Mouse (Mus musculus) layer of hippocampus, postnatal 25 days (tissue): ENCODE measurements around the gene Serbp1. TPM values are rescaled to one million over a fixed set of nuclear protein-coding genes. Genes with fewer than 3 reads are reported as not detected.
"Not testable (repeated sequence)": the region's sequence is repeated elsewhere in the genome, so short reads cannot be mapped to it uniquely, and the experiment has no call there.

Experiments
- DNase-seq, 2 experiments: peaks; one replicate each; pipeline ENCODE4 v3.0.0; 2022; ENCODE audit warnings: mixed read lengths in 2 of 2, low spot score in 1 of 2; ENCODE audit errors: extremely low spot score in 1 of 2
- total RNA-seq, 2 experiments: library from RNA; stranded (reverse); gene quantifications; 2 replicates each; pipeline ENCODE4 v1.2.3; 2021

Serbp1 gene
- total RNA-seq = 100 to 1,000 TPM; 224 to 238 TPM

DNA sequence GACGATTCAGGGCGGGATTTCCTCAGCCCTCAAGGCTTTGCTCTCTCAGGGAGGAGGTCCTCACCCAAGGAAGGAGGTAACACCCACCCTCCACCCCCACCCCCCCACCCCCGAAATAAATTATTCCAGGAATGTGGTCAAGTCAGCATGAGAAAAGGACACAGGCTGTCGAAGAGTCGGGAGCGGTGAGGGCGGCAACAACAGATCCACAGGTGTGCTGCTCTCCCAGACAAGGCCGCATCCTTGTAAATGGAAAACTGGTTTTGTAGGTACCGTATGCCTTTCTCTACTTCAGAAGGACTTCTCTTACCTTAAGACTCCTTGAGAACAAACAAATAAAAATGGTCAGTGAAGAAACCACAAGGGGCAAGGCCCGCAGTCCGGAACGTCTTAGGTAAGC lies at the start of gene Serbp1:
Gene Serbp1 (plus strand): TSS at position 200 of the 400 bp plus-strand sequence.
- no peak for DNase-seq

DNA sequence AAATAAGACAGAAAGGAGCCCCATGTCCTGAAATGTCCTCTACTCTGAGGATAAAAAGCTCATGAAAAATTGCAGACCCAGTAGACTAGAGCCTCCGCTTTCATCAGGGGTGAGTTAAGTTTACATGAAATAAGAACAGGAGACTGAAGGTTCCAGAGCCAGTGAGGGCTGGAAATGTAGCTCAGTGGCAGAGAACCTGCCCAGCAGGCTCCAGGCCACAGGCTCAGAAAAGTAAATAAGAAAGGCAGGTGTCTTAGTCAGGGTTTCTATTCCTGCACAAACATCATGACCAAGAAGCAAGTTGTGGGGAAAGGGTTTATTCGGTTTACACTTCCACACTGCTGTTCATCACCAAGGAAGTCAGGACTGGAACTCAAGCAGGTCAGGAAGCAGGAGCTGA lies 44.4 kb upstream of the Serbp1 start:
- no peak for DNase-seq

GRCm38 (mm10) chr6:67194606-67195005 lies 43.4 kb upstream of the Serbp1 start:
- DNase-seq = no peak

DNA sequence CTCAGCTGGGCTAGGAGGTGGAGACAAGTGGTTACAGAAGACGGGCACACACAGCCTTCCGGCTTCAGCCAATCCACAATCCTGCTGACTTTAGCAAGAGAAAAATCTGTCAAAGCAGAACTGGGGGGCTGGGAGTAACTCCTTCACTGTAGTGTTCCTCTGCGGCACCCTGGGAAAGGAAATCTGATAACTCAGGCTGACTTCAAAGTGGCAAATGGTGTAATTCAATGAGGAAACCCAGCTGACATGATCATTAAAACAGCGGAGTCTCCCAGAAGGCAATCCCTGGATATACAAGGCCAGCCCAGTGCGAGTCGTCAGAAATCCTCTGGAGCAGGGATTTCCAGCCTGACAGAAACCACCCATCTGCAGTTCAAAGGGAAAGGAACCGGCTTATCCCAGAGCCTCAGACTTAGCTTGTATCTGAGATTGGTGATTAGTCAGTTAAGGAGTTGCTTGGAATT lies 42.8 kb upstream of the Serbp1 start:
- DNase-seq = no peak

GRCm38 (mm10) chr6:67196821-67197220 lies 41.2 kb upstream of the Serbp1 start:
- no peak for DNase-seq

DNA sequence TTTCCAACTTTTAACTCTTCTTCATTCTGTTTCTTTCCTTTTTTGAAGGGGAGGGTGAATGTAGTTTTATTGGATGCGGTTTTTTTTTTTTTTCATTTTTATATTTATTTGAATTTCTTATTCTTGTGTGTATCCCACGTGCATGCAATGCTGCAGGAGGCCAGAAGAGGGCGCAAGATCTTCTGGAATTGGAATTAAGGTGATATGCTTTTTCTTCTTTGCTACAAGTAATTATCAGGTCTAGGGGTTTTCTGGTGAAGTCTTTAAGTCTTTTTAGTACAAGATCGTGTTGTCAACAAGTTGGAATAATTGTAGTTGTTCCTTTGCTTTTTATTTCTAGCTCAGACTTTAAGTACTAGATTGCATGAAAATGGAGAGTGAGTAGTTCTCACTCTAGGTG lies 39.9 kb upstream of the Serbp1 start:
- DNase-seq = peak in 1 of 2 experiments; percentile 53

GRCm38 (mm10) chr6:67200715-67201322 lies 37.2 kb upstream of the Serbp1 start:
- DNase-seq = peak in 1 of 2 experiments; percentile 17

- DNase-seq = no peak
Measured at GRCm38 (mm10) chr6:67205081-67206037, 32.6 kb upstream of the Serbp1 start.

DNA sequence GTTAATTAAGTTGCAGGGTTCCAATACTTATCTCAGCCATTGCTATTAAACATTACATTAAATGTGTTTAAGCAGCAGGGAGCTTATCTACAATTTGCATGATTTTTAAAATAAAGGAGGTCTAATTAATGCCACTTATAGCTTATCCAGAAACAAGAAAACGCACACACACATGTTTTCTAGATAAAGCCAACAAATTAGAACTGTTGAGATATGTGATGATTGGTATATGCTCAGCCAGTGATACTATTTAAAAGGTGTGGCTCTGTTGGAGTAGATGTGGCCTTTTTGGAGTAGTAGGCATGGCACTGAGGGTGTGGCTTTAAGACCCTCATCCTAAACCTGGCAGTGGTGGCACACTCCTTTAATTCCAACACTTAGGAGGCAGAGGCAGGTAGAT lies 25.6 kb upstream of the Serbp1 start:
- DNase-seq = no peak

DNA sequence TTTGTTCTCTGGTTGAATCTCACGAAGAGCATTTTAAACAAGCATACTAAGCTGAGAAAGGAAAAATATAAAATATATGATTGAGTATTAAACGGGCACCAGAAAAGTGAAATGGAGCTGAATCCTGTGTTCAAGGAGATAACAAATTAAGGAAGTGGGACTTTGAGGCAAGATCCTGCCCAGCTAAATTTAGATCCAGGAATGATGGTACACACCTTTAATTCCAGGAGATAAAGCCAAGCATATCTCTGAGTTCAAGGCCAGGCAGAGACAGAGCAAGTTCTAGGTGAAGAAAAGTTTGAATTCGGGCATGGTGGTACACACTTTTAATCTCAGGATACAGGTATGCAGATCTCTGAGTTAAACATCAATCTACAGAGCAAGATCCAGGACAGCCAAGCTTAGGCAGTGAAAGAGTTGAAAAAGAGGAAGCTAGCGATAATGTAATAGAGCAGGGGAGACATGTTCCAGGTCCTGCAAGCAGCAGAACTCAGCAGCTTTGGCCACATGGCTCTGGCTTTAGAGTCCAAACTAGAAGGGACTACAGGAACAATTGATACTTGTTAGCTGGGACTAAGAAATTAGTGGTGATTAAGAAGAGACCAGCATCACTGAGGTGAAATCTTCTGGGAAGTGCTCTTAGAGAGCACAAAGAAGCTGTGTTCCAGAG lies 24.4 kb upstream of the Serbp1 start:
- no peak for DNase-seq

DNA sequence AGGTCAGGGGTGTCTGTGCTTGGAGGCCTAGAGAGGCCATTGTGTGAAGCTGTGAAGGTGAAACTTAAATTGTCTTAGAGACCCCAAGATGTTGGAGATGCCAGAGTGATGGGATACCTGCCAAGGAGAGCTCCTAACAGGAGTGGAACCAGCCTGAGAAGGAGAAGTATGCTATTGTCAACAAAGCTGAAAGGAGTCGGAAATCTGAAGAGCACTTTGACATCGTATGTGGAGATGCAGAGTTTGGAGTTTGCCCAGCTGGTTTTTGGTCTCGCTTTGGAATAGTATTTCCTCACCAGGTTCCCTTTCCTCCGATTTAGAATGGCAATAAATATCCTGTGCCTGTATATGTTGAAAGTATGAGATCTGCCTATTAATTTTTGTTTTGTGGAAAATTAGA lies 20.6 kb upstream of the Serbp1 start:
- no peak for DNase-seq

DNA sequence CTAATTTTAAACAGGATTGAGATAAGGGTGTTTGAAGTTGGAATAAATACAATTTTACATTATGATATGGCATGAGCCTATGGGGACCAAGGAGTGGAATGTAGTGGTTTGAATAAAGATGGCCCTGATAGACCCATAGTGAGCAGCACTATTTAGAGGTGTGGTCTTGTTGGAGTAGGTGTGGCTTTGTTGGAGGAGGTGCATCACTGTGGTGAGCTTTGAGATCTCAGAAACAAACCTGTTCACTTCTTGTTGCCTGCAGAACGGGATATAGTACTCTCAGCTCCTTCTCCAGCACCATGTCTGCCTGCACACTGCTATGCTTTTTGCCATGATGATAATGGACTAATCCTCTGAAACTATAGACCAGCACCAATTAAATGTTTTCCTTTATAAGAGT lies 20.1 kb upstream of the Serbp1 start:
- DNase-seq = no peak

DNA sequence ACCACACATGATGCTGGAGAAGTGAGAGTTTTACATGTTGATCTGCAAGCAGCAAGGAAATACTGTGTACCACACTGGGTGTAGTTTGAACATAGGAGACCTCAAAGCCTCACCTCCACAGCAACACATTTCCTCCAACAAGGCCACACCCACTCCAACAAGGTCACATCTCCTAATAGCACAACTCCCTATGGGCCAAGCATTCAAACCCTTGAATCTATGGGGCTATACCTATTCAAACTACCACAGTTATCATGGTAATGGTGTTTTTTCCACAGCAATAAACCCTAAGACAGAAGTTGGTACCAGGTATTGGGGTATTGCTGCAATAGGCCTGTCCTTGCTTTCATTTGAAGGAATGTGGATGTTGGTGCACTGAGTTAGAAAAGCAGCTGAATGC lies 19.4 kb upstream of the Serbp1 start:
- no peak for DNase-seq

- DNase-seq = not testable (repeated sequence)
Measured at GRCm38 (mm10) chr6:67219931-67220330, 18.0 kb upstream of the Serbp1 start.

DNA sequence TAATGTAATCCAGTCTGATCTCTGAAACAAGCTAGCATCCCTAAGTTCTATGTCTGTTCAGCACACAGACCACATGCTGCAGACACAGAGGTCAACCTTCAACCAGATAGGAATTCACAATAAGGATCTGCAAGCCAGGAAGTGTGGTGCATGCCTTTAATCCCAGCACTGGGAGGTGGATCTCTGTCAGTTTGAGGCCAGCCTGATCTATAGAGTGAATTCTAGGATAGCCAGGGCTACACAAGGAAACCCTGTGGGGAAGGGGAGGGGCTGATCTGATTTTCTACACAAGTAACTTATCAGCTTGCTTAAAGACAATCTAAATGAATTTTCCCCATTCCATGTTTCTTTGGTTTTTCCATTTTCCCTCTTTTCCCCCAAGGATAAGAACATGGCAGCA lies 17.2 kb upstream of the Serbp1 start:
- no peak for DNase-seq

DNA sequence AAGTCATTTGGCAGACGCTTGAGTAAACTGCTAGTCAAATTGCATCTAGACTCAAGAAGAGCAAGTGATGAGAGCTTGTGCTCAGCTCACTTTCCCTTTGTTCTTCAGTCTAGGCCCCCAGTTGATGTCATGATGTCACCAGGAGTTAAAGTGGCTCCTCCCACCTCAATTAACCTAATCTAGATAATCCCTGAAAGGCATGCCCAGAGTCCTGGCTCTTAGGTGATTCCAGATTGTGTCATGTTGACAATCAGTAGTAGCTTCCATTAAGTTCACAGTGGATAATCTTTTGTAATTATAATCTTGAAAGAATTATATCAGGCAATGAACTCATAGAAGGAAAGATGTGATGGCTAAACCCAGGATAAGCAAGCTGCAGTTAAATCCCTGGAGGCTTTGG lies 14.9 kb upstream of the Serbp1 start:
- DNase-seq = no peak

GRCm38 (mm10) chr6:67223499-67223898 lies 14.5 kb upstream of the Serbp1 start:
- no peak for DNase-seq

DNA sequence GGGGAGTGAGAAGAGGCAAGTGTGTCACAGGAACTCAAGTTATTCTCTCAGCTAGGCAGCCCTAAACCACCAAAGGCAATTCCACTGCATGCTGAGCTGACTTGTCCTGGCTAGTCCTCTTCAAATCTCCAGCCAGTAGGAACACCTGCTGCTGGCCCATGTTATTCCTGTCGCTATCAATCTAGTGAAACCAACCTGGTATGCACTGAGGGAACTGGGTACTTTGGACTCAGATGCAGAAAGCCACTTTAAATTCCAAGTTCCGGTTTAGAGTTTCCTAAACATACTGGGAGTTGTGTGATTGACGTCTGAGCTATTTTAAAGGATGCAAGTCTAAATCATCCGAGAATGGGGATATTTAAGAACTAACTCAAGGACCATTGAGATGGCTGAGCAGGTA lies 11.7 kb upstream of the Serbp1 start:
- no peak for DNase-seq

- peak in 1 of 2 experiments; percentile 9 for DNase-seq
Measured at GRCm38 (mm10) chr6:67228459-67229107, 9.4 kb upstream of the Serbp1 start.

- no peak for DNase-seq
Measured at GRCm38 (mm10) chr6:67229521-67229920, 8.5 kb upstream of the Serbp1 start.
